Mouse (Mus musculus) liver, postnatal 0 days (tissue): ENCODE results near the gene Gm3336. TPM values are rescaled to one million over a fixed set of nuclear protein-coding genes. Genes with fewer than 3 reads are reported as not detected.

Experiments
- ATAC-seq: fragments of 200-750 bp; cut with Nextera tagmentation; 2 replicates; pipeline ENCODE4 v1.8.0; 2017; ENCODE audit warnings: mild to moderate bottlenecking, moderate library complexity
- DNase-seq: peaks from one replicate; pipeline ENCODE4 v3.0.0-alpha.2; 2016
- H3K27ac ChIP-seq: fragments of 300-500 bp; sonication (generic); 2 replicates; pipeline ENCODE4 v1.5.1; 2014; ENCODE audit warnings: antibody characterized with exemption, moderate library complexity, mild to moderate bottlenecking, low read depth
- H3K27me3 ChIP-seq: fragments of 300-500 bp; sonication (generic); 2 replicates; pipeline ENCODE4 v1.6.1; 2014; ENCODE audit warnings: low read length, control low read depth, mixed read lengths; ENCODE audit not compliant: insufficient read depth
- H3K36me3 ChIP-seq: fragments of 300-500 bp; sonication (generic); replicated peaks from 2 replicates; pipeline ENCODE4 v1.6.1; 2014; ENCODE audit warnings: mild to moderate bottlenecking, control low read depth, low read length, moderate library complexity, mixed read lengths; ENCODE audit not compliant: insufficient read depth
- H3K4me1 ChIP-seq: fragments of 300-500 bp; sonication (generic); 2 replicates; pipeline ENCODE4 v1.6.1; 2014; ENCODE audit warnings: antibody characterized with exemption, mild to moderate bottlenecking, control low read depth; ENCODE audit not compliant: insufficient read depth
- H3K4me2 ChIP-seq: fragments of 300-500 bp; sonication (generic); 2 replicates; pipeline ENCODE4 v1.6.1; 2014; ENCODE audit warnings: low read depth, mild to moderate bottlenecking, low read length, moderate library complexity, mixed read lengths
- H3K4me3 ChIP-seq: fragments of 300-500 bp; sonication (generic); 2 replicates; pipeline ENCODE4 v1.5.1; 2014; ENCODE audit warnings: low read depth, low read length
- H3K9ac ChIP-seq: fragments of 300-500 bp; sonication (generic); replicated peaks from 2 replicates; pipeline ENCODE4 v1.6.1; 2014; ENCODE audit warnings: mild to moderate bottlenecking, moderate library complexity
- H3K9me3 ChIP-seq: fragments of 300-500 bp; sonication (generic); 2 replicates; pipeline ENCODE4 v1.6.1; 2016; ENCODE audit warnings: mild to moderate bottlenecking, control low read depth, low read length, mixed read lengths
- CTCF ChIP-seq: sonication (generic); IDR thresholded peaks from 2 replicates; pipeline ENCODE4 v1.5.1; 2016; ENCODE audit warnings: antibody characterized with exemption, low read depth
- EP300 ChIP-seq: IDR thresholded peaks from 2 replicates; pipeline ENCODE4 v1.6.1; 2016; ENCODE audit warnings: antibody characterized with exemption, low read depth, mild to moderate bottlenecking
- WGBS: fragments of 180-500 bp; shearing (Covaris S2); extraction: QIAGEN DNeasy Blood & Tissue Kit; methylation state at CpG from one replicate; pipeline ENCODE4 v1.1.7; 2014; ENCODE audit not compliant: insufficient replicate concordance; 5-methylcytosine and 5-hydroxymethylcytosine counted together
- polyA plus RNA-seq: library from polyadenylated mRNA; unstranded; fragments of >200 nt; fragmentation: Nextera tagmentation; extraction: Ambion mirVana; gene quantifications from 2 replicates; pipeline ENCODE4 v1.2.1, GENCODE M21; 2015

The Gm3336 gene
- polyA plus RNA-seq, 1 experiment from 2014 or later: 0.22 TPM

GRCm38 (mm10) chr8:70681410-70681809 is 36.9 kb upstream of the Gm3336 start:
- Histone ChIP-seq H3K9ac (no peak overlapping the region), H3K9me3 (no peaks in the 10 kb centered on the region), H3K4me1 (peaks cover 37% of the 10 kb centered on the region), H3K27me3 (no peaks in the 10 kb centered on the region), H3K36me3 (peaks cover 10% of the 10 kb centered on the region), H3K27ac (no peak overlapping the region), H3K4me2 (no peak overlapping the region), H3K4me3 (no peak overlapping the region)
- DNase-seq: no peak
- ATAC-seq: no peak
- no peak for TF ChIP-seq CTCF
- TF ChIP-seq EP300: no peak
- WGBS: 72% methylated on average over 3 of the region's 3 CpGs

GRCm38 (mm10) chr8:70682193-70682592 is 36.1 kb upstream of the Gm3336 start:
- ATAC-seq: no peak

GRCm38 (mm10) chr8:70682692-70683091 is 35.7 kb upstream of the Gm3336 start:
- ATAC-seq (no peak), DNase-seq (no peak)
- Histone ChIP-seq H3K4me3 (no peak overlapping the region), H3K9me3 (no peaks in the 10 kb centered on the region), H3K4me2 (no peak overlapping the region), H3K36me3 (peaks cover 10% of the 10 kb centered on the region), H3K27me3 (no peaks in the 10 kb centered on the region), H3K27ac (no peak overlapping the region), H3K4me1 (peaks cover 29% of the 10 kb centered on the region), H3K9ac (no peak overlapping the region)
- TF ChIP-seq CTCF (no peak), EP300 (no peak)
- WGBS: 58% methylated on average over 3 of the region's 3 CpGs

More at GRCm38 (mm10) chr8:70682193-70682592, 36.1 kb upstream of the Gm3336 start:
- H3K27me3 ChIP-seq: no peaks in the 10 kb centered on the region
- DNase-seq: peak; percentile 42
- 16% methylated on average over 19 of the region's 19 CpGs for WGBS
- H3K27ac ChIP-seq: no peak overlapping the region
- H3K36me3 ChIP-seq: peaks cover 10% of the 10 kb centered on the region
- no peaks in the 10 kb centered on the region for H3K9me3 ChIP-seq
- no peak overlapping the region for H3K4me2 ChIP-seq
- H3K9ac ChIP-seq: 0 out of 2 replicates have a peak overlapping the region, but pooled peaks have one; percentile 6
- no peak overlapping the region for H3K4me3 ChIP-seq
- 0 out of 2 replicates have a peak, but pooled peaks have one; percentile 3 for TF ChIP-seq CTCF
- TF ChIP-seq EP300: no peak
- peaks cover 33% of the 10 kb centered on the region for H3K4me1 ChIP-seq

- WGBS: 58% methylated on average over 7 of the region's 7 CpGs
- Histone ChIP-seq H3K27ac (no peak overlapping the region), H3K9me3 (no peaks in the 10 kb centered on the region), H3K9ac (no peak overlapping the region), H3K27me3 (no peaks in the 10 kb centered on the region), H3K4me1 (peaks cover 15% of the 10 kb centered on the region), H3K36me3 (no peaks in the 10 kb centered on the region), H3K4me3 (no peak overlapping the region), H3K4me2 (no peak overlapping the region)
- peak; percentile 2; the same call in 1 of the 2 replicates for ATAC-seq
- TF ChIP-seq EP300 (no peak), CTCF (no peak)
- no peak for DNase-seq
These were observed 34.1 kb upstream of the Gm3336 start for GRCm38 (mm10) chr8:70684291-70684690.

- WGBS: 81% methylated on average over 8 of the region's 8 CpGs
- no peak for DNase-seq
These were observed 30.8 kb upstream of the Gm3336 start for GRCm38 (mm10) chr8:70687576-70687975.

GRCm38 (mm10) chr8:70688136-70688535 is 30.2 kb upstream of the Gm3336 start:
- ATAC-seq: no peak
- WGBS: 79% methylated on average over 3 of the region's 3 CpGs
- no peaks in the 10 kb centered on the region for H3K27me3 ChIP-seq

More at GRCm38 (mm10) chr8:70687576-70687975, 30.8 kb upstream of the Gm3336 start:
- H3K27me3 ChIP-seq: no peaks in the 10 kb centered on the region
- H3K4me3 ChIP-seq: no peak overlapping the region
- no peak for ATAC-seq
- H3K4me2 ChIP-seq: no peak overlapping the region
- H3K4me1 ChIP-seq: peaks cover 6% of the 10 kb centered on the region; the same call in 1 of the 2 replicates
- H3K36me3 ChIP-seq: no peaks in the 10 kb centered on the region
- no peak for TF ChIP-seq CTCF
- TF ChIP-seq EP300: no peak
- no peaks in the 10 kb centered on the region for H3K9me3 ChIP-seq
- H3K9ac ChIP-seq: no peak overlapping the region
- H3K27ac ChIP-seq: no peak overlapping the region

More at GRCm38 (mm10) chr8:70688136-70688535, 30.2 kb upstream of the Gm3336 start:
- Histone ChIP-seq H3K9ac (no peak overlapping the region), H3K36me3 (no peaks in the 10 kb centered on the region), H3K27ac (no peak overlapping the region), H3K4me3 (no peak overlapping the region), H3K9me3 (no peaks in the 10 kb centered on the region), H3K4me2 (no peak overlapping the region), H3K4me1 (peaks cover 6% of the 10 kb centered on the region; the same call in 1 of the 2 replicates)
- no peak for DNase-seq
- no peak for TF ChIP-seq CTCF
- TF ChIP-seq EP300: no peak
